Mouse (Mus musculus) bone marrow, adult 2 months (tissue): ENCODE data around the gene Poldip2.

Experiments
- CTCF ChIP-seq: fragments of 200-500 bp; IDR thresholded peaks from 2 replicates; pipeline ENCODE4 v1.5.1; 2011; ENCODE audit warnings: low read length, control low read depth; ENCODE audit not compliant: control insufficient read depth, insufficient read depth
- POLR2A ChIP-seq: fragments of 200-500 bp; IDR thresholded peaks from 2 replicates; pipeline ENCODE4 v1.6.1; 2011; ENCODE audit warnings: low read depth, mild to moderate bottlenecking, control low read depth, low read length, borderline replicate concordance; ENCODE audit not compliant: control insufficient read depth

DNA sequence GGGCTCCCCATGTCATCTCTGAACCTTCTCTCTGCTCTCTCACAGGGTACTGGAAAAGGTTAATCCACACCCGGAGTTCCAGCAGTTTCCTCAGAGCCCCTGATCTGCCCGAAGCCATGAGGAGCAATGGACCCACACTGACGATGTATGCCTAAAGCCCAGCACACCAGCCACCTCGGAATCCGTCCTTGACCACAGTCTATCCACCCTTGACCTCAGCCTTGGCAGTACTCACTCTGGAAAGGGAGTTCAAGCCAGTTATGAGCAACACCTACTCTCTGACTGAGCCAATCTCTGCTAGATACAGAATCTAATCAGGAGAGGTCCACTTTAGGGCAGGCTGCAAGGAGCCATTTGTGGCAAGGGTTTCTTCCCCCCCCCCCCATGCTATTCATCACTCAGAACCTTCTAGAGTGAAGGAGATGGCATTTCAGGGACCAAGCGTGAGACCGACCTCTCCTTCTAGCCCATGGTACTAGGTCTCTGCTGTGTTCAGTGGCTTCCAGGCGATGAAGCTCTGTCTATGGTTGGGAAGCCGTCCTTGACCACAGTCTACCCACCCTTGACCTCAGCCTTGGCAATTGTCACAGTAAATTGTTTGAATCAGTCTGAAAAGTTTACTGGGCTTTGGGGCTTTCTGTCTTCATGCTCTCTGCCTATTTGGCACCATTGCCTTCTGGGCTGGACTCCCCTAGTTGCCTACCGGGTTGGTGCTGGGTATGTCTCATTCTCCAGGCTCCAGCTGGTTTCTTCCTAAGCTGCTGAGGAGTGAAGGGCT, 40.5 kb upstream of the Poldip2 start:
- TF ChIP-seq CTCF (no peak), POLR2A (no peak)
